Comparison of ENCODE assay signal across 9 mouse cellular contexts in the genomic region with DNA sequence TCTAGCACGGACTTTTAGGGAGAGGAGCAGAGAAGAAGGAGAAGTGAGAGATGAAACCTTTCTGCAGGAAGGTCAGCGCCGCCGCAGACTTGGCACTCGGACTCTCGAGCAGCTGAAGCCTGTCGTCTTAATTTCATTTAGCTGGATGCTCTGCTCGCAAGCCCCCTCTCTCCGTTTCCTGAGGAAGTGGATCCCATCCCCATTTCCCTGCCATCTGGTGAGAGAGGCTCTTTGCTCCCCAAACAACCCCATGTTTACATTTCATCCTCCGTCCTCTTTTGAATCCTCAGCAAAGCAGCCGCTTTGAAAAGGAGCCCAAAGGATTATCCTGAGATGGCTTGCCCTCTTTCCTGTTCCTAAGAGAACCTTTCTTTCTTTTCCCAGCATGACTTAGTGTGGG. TPM values are rescaled to one million over a fixed set of nuclear protein-coding genes. Genes with fewer than 3 reads are reported as not detected.
A peak's percentile ranks its signal among the peaks of the same experiment; 100 is the strongest.
DNase-seq lines count a peak whose midpoint lies in the region; ATAC-seq and TF ChIP-seq lines count a peak whose summit lies in the region.
"Had no signal": no experiment of that assay in that cellular context is flagged by ENCODE, and none has a peak within 500 bp of the region (broad histone marks: within the 10 kb centered on the region; RNA-seq: fewer than 3 reads in every experiment).

No protein-coding gene starts in this region.

- no peaks in the 10 kb centered on the region for H3K9me3 ChIP-seq in kidney, postnatal 0 days (replicated peaks; ENCODE audit: low read length)
- no peaks in the 10 kb centered on the region; the same call in 1 of the 2 replicates for H3K9me3 ChIP-seq in forebrain, embryonic 14.5 days (replicated peaks; ENCODE audit: control insufficient read depth, low read length)
- no peaks in the 10 kb centered on the region for H3K9me3 ChIP-seq in intestine, postnatal 0 days (ENCODE audit: control insufficient read depth)
- H3K9me3 ChIP-seq in midbrain, embryonic 16.5 days (replicated peaks; ENCODE audit: control insufficient read depth, low read length, poor library complexity, severe bottlenecking), result peaks cover 2% of the 10 kb centered on the region; the same call in 1 of the 2 replicates

- peak; percentile 74 for DNase-seq in kidney, postnatal 0 days (ENCODE audit: low spot score)
- no peak for DNase-seq in kidney, adult 8-10 months
- DNase-seq in forebrain, embryonic 14.5 days (ENCODE audit: low spot score), result no peak
- DNase-seq in cerebellum, postnatal 36 days, result no peak
- DNase-seq in ovary, postnatal 36 days (ENCODE audit: low spot score), result no peak
- no peak for DNase-seq in urinary bladder, adult 18-20 months (ENCODE audit: low spot score in 2 of 2)
- DNase-seq: cerebellum, adult 8-10 months had no signal

- H3K4me2 ChIP-seq in kidney, postnatal 0 days (ENCODE audit: low read length), result peak overlapping the region; percentile 41
- H3K4me2 ChIP-seq in forebrain, embryonic 14.5 days (ENCODE audit: low read length), result peak overlapping the region; percentile 20; the same call in 1 of the 2 replicates
- H3K4me2 ChIP-seq in intestine, postnatal 0 days (replicated peaks; ENCODE audit: low read depth), result peak overlapping the region; percentile 35
- peak overlapping the region; percentile 33; the same call in 1 of the 2 replicates for H3K4me2 ChIP-seq in midbrain, embryonic 16.5 days (ENCODE audit: low read length)

- no peak for ATAC-seq in kidney, postnatal 0 days (replicated peaks; ENCODE audit: low FRiP score, low read depth)
- no peak for ATAC-seq in forebrain, embryonic 14.5 days
- ATAC-seq in intestine, postnatal 0 days, result no peak
- no peak for ATAC-seq in midbrain, embryonic 16.5 days

- no peak overlapping the region for H3K4me3 ChIP-seq in kidney, postnatal 0 days (replicated peaks; ENCODE audit: low read depth, low read length)
- H3K4me3 ChIP-seq in forebrain, embryonic 14.5 days (ENCODE audit: low read depth, low read length), result no peak overlapping the region
- no peak overlapping the region for H3K4me3 ChIP-seq in intestine, postnatal 0 days (ENCODE audit: low read depth, low read length)
- no peak overlapping the region for H3K4me3 ChIP-seq in midbrain, embryonic 16.5 days (ENCODE audit: low read depth, low read length)

- no peaks in the 10 kb centered on the region for H3K36me3 ChIP-seq in kidney, postnatal 0 days (ENCODE audit: insufficient read depth, low read length)
- H3K36me3 ChIP-seq in forebrain, embryonic 14.5 days (ENCODE audit: control insufficient read depth, insufficient read depth, low read length), result no peaks in the 10 kb centered on the region
- no peaks in the 10 kb centered on the region for H3K36me3 ChIP-seq in intestine, postnatal 0 days (ENCODE audit: control insufficient read depth, insufficient read depth)
- no peaks in the 10 kb centered on the region for H3K36me3 ChIP-seq in midbrain, embryonic 16.5 days (ENCODE audit: control insufficient read depth, insufficient read depth, low read length)

- 6% methylated on average over 11 of the region's 11 CpGs for WGBS in kidney, postnatal 0 days
- WGBS in forebrain, embryonic 14.5 days, result 16% methylated on average over 11 of the region's 11 CpGs
- WGBS in intestine, postnatal 0 days, result 39% methylated on average over 11 of the region's 11 CpGs
- WGBS in midbrain, embryonic 16.5 days, result 4% methylated on average over 11 of the region's 11 CpGs

- peaks cover 9% of the 10 kb centered on the region; the same call in 1 of the 2 replicates for H3K4me1 ChIP-seq in kidney, postnatal 0 days (replicated peaks; ENCODE audit: insufficient read depth, low read length)
- H3K4me1 ChIP-seq in forebrain, embryonic 14.5 days (ENCODE audit: control insufficient read depth, insufficient read depth, low read length), result peaks cover 3% of the 10 kb centered on the region; the same call in 1 of the 2 replicates
- no peaks in the 10 kb centered on the region for H3K4me1 ChIP-seq in intestine, postnatal 0 days (replicated peaks; ENCODE audit: control insufficient read depth, insufficient read depth, low read length)
- peaks cover 6% of the 10 kb centered on the region for H3K4me1 ChIP-seq in midbrain, embryonic 16.5 days (ENCODE audit: control insufficient read depth, insufficient read depth, low read length)

- 0 out of 2 replicates have a peak, but pooled peaks have one; percentile 7 for TF ChIP-seq CTCF in kidney, postnatal 0 days (IDR thresholded peaks at IDR 0.05; ENCODE audit: low read depth)
- TF ChIP-seq CTCF in intestine, postnatal 0 days (IDR thresholded peaks at IDR 0.05; ENCODE audit: low read depth), result peak; percentile 37

- no peaks in the 10 kb centered on the region for H3K27me3 ChIP-seq in kidney, postnatal 0 days (ENCODE audit: insufficient read depth, low read length)
- H3K27me3 ChIP-seq in forebrain, embryonic 14.5 days (replicated peaks; ENCODE audit: control insufficient read depth, insufficient read depth, low read length), result no peaks in the 10 kb centered on the region
- no peaks in the 10 kb centered on the region for H3K27me3 ChIP-seq in intestine, postnatal 0 days (replicated peaks; ENCODE audit: control insufficient read depth, insufficient read depth, low read length)
- H3K27me3 ChIP-seq in midbrain, embryonic 16.5 days (ENCODE audit: control insufficient read depth, insufficient read depth, low read depth, low read length), result no peaks in the 10 kb centered on the region; the same call in 1 of the 2 replicates

- H3K27ac ChIP-seq in kidney, postnatal 0 days, result no peak overlapping the region
- H3K27ac ChIP-seq in forebrain, embryonic 14.5 days (ENCODE audit: low read depth, low read length), result no peak overlapping the region
- H3K27ac ChIP-seq in intestine, postnatal 0 days (ENCODE audit: low read depth, low read length), result no peak overlapping the region
- no peak overlapping the region for H3K27ac ChIP-seq in midbrain, embryonic 16.5 days (ENCODE audit: low read length)

- no peak overlapping the region for H3K9ac ChIP-seq in kidney, postnatal 0 days (ENCODE audit: low read depth, low read length)
- no peak overlapping the region for H3K9ac ChIP-seq in forebrain, embryonic 14.5 days (ENCODE audit: low read length)
- no peak overlapping the region for H3K9ac ChIP-seq in intestine, postnatal 0 days (ENCODE audit: low read depth, low read length)
- H3K9ac ChIP-seq in midbrain, embryonic 16.5 days (ENCODE audit: low read depth, low read length), result no peak overlapping the region

RNA-seq across cellular contexts. Expression of gene Kitl, which starts 16.2 kb away (rescaled TPM):
- polyA plus RNA-seq in kidney, postnatal 0 days (2015; fragmentation: Nextera tagmentation; extraction: Ambion mirVana), result 20.4 and 21.6 TPM in 2 replicates
- 59.4 and 83.6 TPM in 2 replicates for polyA plus RNA-seq in forebrain, embryonic 14.5 days (2014; fragmentation: Nextera tagmentation; extraction: Ambion mirVana)
- polyA plus RNA-seq in intestine, postnatal 0 days (2015; fragmentation: Nextera tagmentation; extraction: Ambion mirVana), result 15.8 and 16.3 TPM in 2 replicates
- polyA plus RNA-seq in midbrain, embryonic 16.5 days (2015; fragmentation: Nextera tagmentation; extraction: Ambion mirVana), result 67.0 and 99.2 TPM in 2 replicates
